Mouse (Mus musculus): ENCODE results near the gene Ifrd2. TPM values are rescaled to one million over a fixed set of nuclear protein-coding genes. Genes with fewer than 3 reads are reported as not detected.

Ifrd2 gene
- total and polyA plus RNA-seq, 3 experiments = 76.0 to 183 (median 156) TPM

DNA sequence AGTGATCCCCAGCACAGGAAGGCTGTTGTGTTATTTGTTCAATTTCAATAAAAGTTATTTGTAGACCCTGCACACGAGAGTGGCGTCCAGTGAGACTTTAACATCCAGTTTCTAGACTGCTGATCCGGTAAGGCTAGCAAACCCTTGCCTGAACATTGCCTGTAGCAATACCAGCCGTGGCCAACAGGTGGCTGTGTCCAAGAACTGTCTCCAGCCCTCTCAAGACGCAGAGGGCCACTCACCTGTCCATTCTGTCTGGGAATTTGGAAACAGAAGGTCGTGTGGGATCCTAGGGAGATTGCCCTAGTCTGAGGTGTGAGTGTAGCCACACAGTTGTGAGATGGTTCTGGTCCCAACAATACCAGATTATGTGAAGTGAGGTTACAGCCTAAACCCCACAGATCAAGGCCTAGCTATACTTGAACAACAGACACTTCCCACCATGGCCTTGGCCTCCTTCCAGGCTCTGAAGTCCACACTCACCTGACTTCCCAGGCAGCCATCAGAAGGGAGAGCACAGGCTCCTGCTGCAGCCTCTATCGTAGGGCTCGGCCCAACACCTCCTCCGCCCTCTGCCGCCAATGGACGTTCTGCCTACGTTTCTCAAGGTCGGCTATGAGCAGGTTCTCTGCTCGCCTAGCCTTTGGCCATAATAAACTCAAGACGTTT is 21.3 kb upstream of the Ifrd2 start:
- DNase-seq (ENCODE audit: low spot score) (no peak), ATAC-seq (ENCODE audit: extremely low read depth, insufficient number of reproducible peaks, low FRiP score, poor library complexity, severe bottlenecking) (no peak)
- H3K36me3 ChIP-seq (replicated peaks) = peaks cover 66% of the 10 kb centered on the region
- peaks cover 87% of the 10 kb centered on the region for H3K4me1 ChIP-seq (ENCODE audit: insufficient read depth, low read depth, low read length)
- no peak overlapping the region for H3K4me3 ChIP-seq (ENCODE audit: low read depth, low read length)
- TF ChIP-seq CTCF (IDR thresholded peaks at IDR 0.05; ENCODE audit: low read depth, low read length) (peak; percentile 94), POLR2AphosphoS5 (IDR thresholded peaks at IDR 0.05; ENCODE audit: insufficient replicate concordance, low read depth, low read length) (no peak), TAL1 (conservative IDR thresholded peaks at IDR 0.05; ENCODE audit: low read depth, low read length) (no peak), GATA2 (IDR thresholded peaks at IDR 0.05; ENCODE audit: borderline replicate concordance, low read depth, low read length) (no peak), GATA1 (IDR thresholded peaks at IDR 0.05; ENCODE audit: borderline replicate concordance, low read length) (no peak)
- no peaks in the 10 kb centered on the region for H3K9me3 ChIP-seq (replicated peaks)
- H3K27me3 ChIP-seq (ENCODE audit: insufficient read depth, low read length) = no peaks in the 10 kb centered on the region

DNA sequence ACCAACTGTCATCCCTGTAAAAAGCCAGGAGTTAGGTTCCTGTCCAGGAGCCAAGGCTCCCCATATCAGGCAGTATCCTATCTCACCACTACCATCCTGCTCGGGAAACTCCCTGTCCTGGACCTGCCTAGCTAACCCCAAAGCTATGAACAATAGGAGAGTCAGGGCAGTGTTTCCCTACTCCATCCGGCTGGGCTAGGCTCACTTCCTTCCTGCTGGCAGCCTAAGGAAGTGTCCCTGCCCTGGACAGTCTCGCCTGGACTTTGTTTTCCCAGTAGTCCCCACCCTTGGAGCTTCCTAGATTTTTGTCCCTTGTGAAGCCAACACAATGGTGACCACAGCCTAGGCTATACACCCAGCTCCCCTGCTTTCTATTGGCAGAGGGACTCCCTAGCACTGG is 20.6 kb upstream of the Ifrd2 start:
- no peaks in the 10 kb centered on the region for H3K27me3 ChIP-seq (ENCODE audit: insufficient read depth, low read length)
- DNase-seq (ENCODE audit: low spot score) (no peak), ATAC-seq (ENCODE audit: extremely low read depth, insufficient number of reproducible peaks, low FRiP score, poor library complexity, severe bottlenecking) (no peak)
- no peaks in the 10 kb centered on the region for H3K9me3 ChIP-seq (replicated peaks)
- TF ChIP-seq GATA2 (IDR thresholded peaks at IDR 0.05; ENCODE audit: borderline replicate concordance, low read depth, low read length) (no peak), TAL1 (conservative IDR thresholded peaks at IDR 0.05; ENCODE audit: low read depth, low read length) (no peak), CTCF (IDR thresholded peaks at IDR 0.05; ENCODE audit: low read depth, low read length) (no peak), POLR2AphosphoS5 (IDR thresholded peaks at IDR 0.05; ENCODE audit: insufficient replicate concordance, low read depth, low read length) (no peak), GATA1 (IDR thresholded peaks at IDR 0.05; ENCODE audit: borderline replicate concordance, low read length) (no peak)
- H3K4me1 ChIP-seq (ENCODE audit: insufficient read depth, low read depth, low read length) = peaks cover 87% of the 10 kb centered on the region
- H3K36me3 ChIP-seq (replicated peaks) = peaks cover 66% of the 10 kb centered on the region
- no peak overlapping the region for H3K4me3 ChIP-seq (ENCODE audit: low read depth, low read length)

DNA sequence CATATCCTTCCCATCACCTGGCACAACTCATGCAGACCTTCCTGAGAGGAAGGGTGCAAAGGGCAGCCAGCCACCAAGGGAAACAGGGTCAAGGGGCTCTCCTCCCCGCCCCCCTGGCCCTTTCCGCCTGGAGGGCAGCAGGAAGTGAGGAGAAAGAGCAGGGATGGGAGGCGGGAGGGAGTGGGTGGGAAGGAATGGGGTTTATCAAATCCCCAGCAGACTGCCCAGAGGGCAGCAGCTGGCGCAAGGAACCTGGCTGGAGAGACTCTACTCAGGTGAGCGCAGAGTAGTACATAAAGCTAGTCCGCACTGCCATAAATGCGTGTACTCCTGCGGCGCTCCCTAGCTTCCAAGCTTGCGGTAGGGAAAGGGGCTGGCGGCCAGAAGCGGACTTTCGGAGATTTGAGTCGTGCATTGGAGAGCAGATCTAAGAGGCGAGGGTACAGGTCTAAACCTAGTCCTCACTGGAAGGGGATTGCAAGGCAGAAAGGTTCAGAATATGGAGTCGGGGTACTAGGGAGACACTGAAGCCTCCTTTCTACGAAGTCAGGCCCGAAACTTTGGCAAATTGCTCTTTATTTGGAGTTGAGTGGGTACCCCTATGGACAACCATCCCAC is 19.6 kb upstream of the Ifrd2 start, which contains the start of gene Hyal2:
Gene Hyal2, plus strand, starts transcription at position 244 of the 618 bp plus-strand sequence.
- peaks cover 89% of the 10 kb centered on the region for H3K4me1 ChIP-seq (ENCODE audit: insufficient read depth, low read depth, low read length)
- no peaks in the 10 kb centered on the region for H3K9me3 ChIP-seq (replicated peaks)
- ATAC-seq (ENCODE audit: extremely low read depth, insufficient number of reproducible peaks, low FRiP score, poor library complexity, severe bottlenecking) = no peak
- peak within 1 kb of the TSS; percentile 79 for H3K4me3 ChIP-seq (ENCODE audit: low read depth, low read length)
- no peak for DNase-seq (ENCODE audit: low spot score)
- TF ChIP-seq GATA1 (IDR thresholded peaks at IDR 0.05; ENCODE audit: borderline replicate concordance, low read length) = no peak
- TF ChIP-seq GATA2 (IDR thresholded peaks at IDR 0.05; ENCODE audit: borderline replicate concordance, low read depth, low read length) = no peak
- TF ChIP-seq POLR2AphosphoS5 (IDR thresholded peaks at IDR 0.05; ENCODE audit: insufficient replicate concordance, low read depth, low read length) = no peak
- TF ChIP-seq TAL1 (conservative IDR thresholded peaks at IDR 0.05; ENCODE audit: low read depth, low read length) = no peak
- TF ChIP-seq CTCF (IDR thresholded peaks at IDR 0.05; ENCODE audit: low read depth, low read length) = no peak
- H3K27me3 ChIP-seq (ENCODE audit: insufficient read depth, low read length) = no peaks in the 10 kb centered on the region
- H3K36me3 ChIP-seq (replicated peaks) = peaks cover 66% of the 10 kb centered on the region

DNA sequence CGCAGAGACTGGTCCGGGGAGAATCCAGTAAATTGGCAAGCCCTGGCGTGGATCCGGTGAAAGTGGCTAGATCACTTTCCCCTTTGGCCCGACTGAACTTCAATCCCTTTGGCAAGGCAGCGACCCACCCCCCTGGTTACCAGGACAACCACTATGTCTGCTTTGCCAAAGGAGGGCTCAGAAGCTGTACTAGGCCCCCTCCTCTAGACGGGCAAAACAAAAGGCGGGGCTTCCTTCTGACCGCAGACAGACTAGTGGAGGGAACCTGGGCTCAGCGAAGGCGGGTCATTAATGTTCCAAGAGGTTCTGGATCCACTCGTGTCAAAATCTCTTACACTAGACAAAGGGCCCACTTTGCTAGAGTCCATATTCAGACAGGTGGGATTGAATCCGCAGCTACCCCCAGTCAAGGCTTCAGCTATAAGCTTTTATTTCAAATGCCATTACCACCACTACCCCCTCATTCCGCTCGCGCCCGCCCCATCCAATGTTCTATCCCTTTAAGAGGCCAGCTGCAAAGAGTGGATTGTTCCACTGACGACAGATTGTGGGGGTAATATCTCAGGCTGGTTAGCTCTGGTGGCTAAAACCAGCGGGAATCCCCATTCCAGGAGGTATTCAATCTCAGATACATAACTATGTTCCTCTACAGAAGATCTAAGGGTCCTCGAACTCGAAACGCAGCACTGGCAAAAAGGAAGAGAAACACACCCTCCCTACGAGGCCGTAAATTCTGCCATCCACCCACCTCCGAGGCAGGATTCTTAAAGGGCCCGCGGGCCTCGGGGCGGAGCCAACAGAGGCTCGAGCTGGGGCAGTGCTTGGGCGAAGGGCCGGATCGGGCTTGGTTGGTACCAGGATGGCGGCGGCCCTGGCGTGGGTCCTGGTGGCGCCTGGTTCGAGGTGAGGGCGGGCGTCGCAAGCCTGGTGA is 18.8 kb upstream of the Ifrd2 start:
- peak overlapping the region; percentile 79 for H3K4me3 ChIP-seq (ENCODE audit: low read depth, low read length)
- no peaks in the 10 kb centered on the region for H3K9me3 ChIP-seq (replicated peaks)
- TF ChIP-seq TAL1 (conservative IDR thresholded peaks at IDR 0.05; ENCODE audit: low read depth, low read length) = no peak
- no peaks in the 10 kb centered on the region for H3K27me3 ChIP-seq (ENCODE audit: insufficient read depth, low read length)
- H3K4me1 ChIP-seq (ENCODE audit: insufficient read depth, low read depth, low read length) = peaks cover 94% of the 10 kb centered on the region
- DNase-seq (ENCODE audit: low spot score) (peak; percentile 69), ATAC-seq (ENCODE audit: extremely low read depth, insufficient number of reproducible peaks, low FRiP score, poor library complexity, severe bottlenecking) (peak; percentile 55; the same call in 1 of the 2 replicates)
- H3K36me3 ChIP-seq (replicated peaks) = peaks cover 69% of the 10 kb centered on the region

DNA sequence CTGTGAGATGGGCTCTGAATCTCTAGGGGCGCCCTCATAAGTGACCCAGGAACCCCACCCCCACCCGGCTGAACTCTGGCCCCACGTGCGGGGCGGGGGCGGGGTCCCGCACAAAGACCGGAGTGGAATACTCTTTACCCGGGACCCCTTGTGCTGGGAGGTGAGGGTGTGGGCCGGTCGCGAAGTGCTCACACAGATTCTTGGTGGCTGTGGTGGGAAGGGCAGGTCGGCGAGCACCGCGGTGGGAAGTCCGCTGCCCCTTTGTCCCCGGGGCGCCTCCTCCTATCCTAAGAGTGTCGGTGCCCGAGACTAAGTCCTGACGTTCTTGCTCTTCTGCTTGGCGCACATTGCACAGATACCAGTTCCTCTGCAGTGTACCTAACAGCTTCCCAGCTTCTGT is 18.2 kb upstream of the Ifrd2 start:
- H3K27me3 ChIP-seq (ENCODE audit: insufficient read depth, low read length) = no peaks in the 10 kb centered on the region
- no peaks in the 10 kb centered on the region for H3K9me3 ChIP-seq (replicated peaks)
- peaks cover 65% of the 10 kb centered on the region for H3K36me3 ChIP-seq (replicated peaks)
- H3K4me1 ChIP-seq (ENCODE audit: insufficient read depth, low read depth, low read length) = peaks cover 87% of the 10 kb centered on the region
- peak overlapping the region; percentile 79 for H3K4me3 ChIP-seq (ENCODE audit: low read depth, low read length)
- ATAC-seq (ENCODE audit: extremely low read depth, insufficient number of reproducible peaks, low FRiP score, poor library complexity, severe bottlenecking) (no peak), DNase-seq (ENCODE audit: low spot score) (no peak)
- TF ChIP-seq TAL1 (conservative IDR thresholded peaks at IDR 0.05; ENCODE audit: low read depth, low read length) (no peak), GATA2 (IDR thresholded peaks at IDR 0.05; ENCODE audit: borderline replicate concordance, low read depth, low read length) (no peak), POLR2AphosphoS5 (IDR thresholded peaks at IDR 0.05; ENCODE audit: insufficient replicate concordance, low read depth, low read length) (no peak), GATA1 (IDR thresholded peaks at IDR 0.05; ENCODE audit: borderline replicate concordance, low read length) (no peak), CTCF (IDR thresholded peaks at IDR 0.05; ENCODE audit: low read depth, low read length) (no peak)

DNA sequence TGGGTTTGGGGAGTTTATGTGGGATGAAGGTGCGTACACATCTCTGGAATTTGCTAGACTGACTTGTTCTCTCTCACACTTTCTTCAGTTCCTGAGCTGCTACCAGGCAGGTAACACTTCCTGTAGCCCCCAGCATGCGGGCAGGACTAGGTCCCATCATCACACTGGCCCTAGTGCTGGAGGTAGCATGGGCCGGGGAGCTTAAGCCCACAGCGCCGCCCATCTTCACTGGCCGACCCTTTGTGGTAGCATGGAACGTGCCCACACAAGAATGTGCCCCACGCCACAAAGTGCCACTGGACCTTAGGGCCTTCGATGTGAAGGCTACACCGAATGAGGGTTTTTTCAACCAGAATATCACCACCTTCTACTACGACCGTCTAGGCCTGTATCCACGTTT is 17.4 kb upstream of the Ifrd2 start:
- H3K36me3 ChIP-seq (replicated peaks) = peaks cover 58% of the 10 kb centered on the region
- DNase-seq (ENCODE audit: low spot score) (no peak), ATAC-seq (ENCODE audit: extremely low read depth, insufficient number of reproducible peaks, low FRiP score, poor library complexity, severe bottlenecking) (no peak)
- no peaks in the 10 kb centered on the region for H3K9me3 ChIP-seq (replicated peaks)
- no peaks in the 10 kb centered on the region for H3K27me3 ChIP-seq (ENCODE audit: insufficient read depth, low read length)
- TF ChIP-seq CTCF (IDR thresholded peaks at IDR 0.05; ENCODE audit: low read depth, low read length) (no peak), GATA2 (IDR thresholded peaks at IDR 0.05; ENCODE audit: borderline replicate concordance, low read depth, low read length) (no peak), TAL1 (conservative IDR thresholded peaks at IDR 0.05; ENCODE audit: low read depth, low read length) (no peak)
- peaks cover 83% of the 10 kb centered on the region for H3K4me1 ChIP-seq (ENCODE audit: insufficient read depth, low read depth, low read length)
- H3K4me3 ChIP-seq (ENCODE audit: low read depth, low read length) = peak overlapping the region; percentile 79

All from G1E (cell line).